Mouse (Mus musculus) small intestine, adult 2 months (tissue): ENCODE measurements around the gene Rgmb.

Source experiments
- CTCF ChIP-seq: fragments of 200-500 bp; IDR thresholded peaks from 2 replicates; pipeline ENCODE4 v1.5.1; 2012; ENCODE audit warnings: low read depth, mild to moderate bottlenecking, control low read depth, inconsistent platforms, low read length, moderate library complexity, mixed read lengths; ENCODE audit not compliant: insufficient replicate concordance, insufficient read length; ENCODE audit errors: extremely low read depth
- POLR2A ChIP-seq: fragments of 200-500 bp; IDR thresholded peaks from 2 replicates; pipeline ENCODE4 v1.6.1; 2012; ENCODE audit warnings: low read depth, mild to moderate bottlenecking, control low read depth, inconsistent platforms, low read length, moderate library complexity

GRCm38 (mm10) chr17:15777979-15778378 lies 52.9 kb downstream of the Rgmb start:
- TF ChIP-seq CTCF (no peak), POLR2A (no peak)
